Mouse (Mus musculus) heart, adult 2 months (tissue): ENCODE data around the gene Rps6ka2. TPM values are rescaled to one million over a fixed set of nuclear protein-coding genes. Genes with fewer than 3 reads are reported as not detected.
A peak's percentile ranks its signal among the peaks of the same experiment; 100 is the strongest.

Experiments used
- DNase-seq, 2 experiments: peaks; one replicate each; pipeline ENCODE4 v3.0.0; 2021
- H3K27ac ChIP-seq: fragments of 200-600 bp; 2 replicates; pipeline ENCODE4 v1.8.1; 2022
- H3K27me3 ChIP-seq: fragments of 200-500 bp; 2 replicates; pipeline ENCODE4 v1.6.1; 2012; ENCODE audit warnings: mild to moderate bottlenecking, low read length, inconsistent platforms, mixed read lengths; ENCODE audit not compliant: control insufficient read depth, insufficient read depth
- H3K36me3 ChIP-seq: fragments of 200-500 bp; 2 replicates; pipeline ENCODE4 v1.6.1; 2012; ENCODE audit warnings: low read length, inconsistent platforms; ENCODE audit not compliant: control insufficient read depth, insufficient read depth
- H3K4me1 ChIP-seq: fragments of 200-500 bp; 2 replicates; pipeline ENCODE4 v1.6.1; 2011; ENCODE audit warnings: low read length; ENCODE audit not compliant: control insufficient read depth, insufficient read depth
- H3K4me3 ChIP-seq: fragments of 200-600 bp; 2 replicates; pipeline ENCODE4 v1.8.1; 2022
- H3K79me2 ChIP-seq: fragments of 200-500 bp; replicated peaks from 2 replicates; pipeline ENCODE4 v1.6.1; 2012; ENCODE audit warnings: mild to moderate bottlenecking, inconsistent platforms, low read length, moderate library complexity, mixed read lengths; ENCODE audit not compliant: control insufficient read depth, insufficient read depth
- H3K9ac ChIP-seq: fragments of 200-500 bp; 2 replicates; pipeline ENCODE4 v1.6.1; 2012; ENCODE audit warnings: low read depth, mild to moderate bottlenecking, control low read depth, inconsistent platforms, low read length, mixed read lengths
- CTCF ChIP-seq: fragments of 200-600 bp; IDR thresholded peaks from 2 replicates; pipeline ENCODE4 v1.8.1; 2022; ENCODE audit warnings: antibody characterized with exemption, mild to moderate bottlenecking, moderate library complexity
- EP300 ChIP-seq: fragments of 200-500 bp; IDR thresholded peaks from 2 replicates; pipeline ENCODE4 v1.6.1; 2011; ENCODE audit warnings: low read depth, low read length, control low read depth; ENCODE audit not compliant: insufficient read depth
- POLR2A ChIP-seq: fragments of 200-500 bp; IDR thresholded peaks from 2 replicates; pipeline ENCODE4 v1.6.1; 2011; ENCODE audit warnings: mild to moderate bottlenecking, low read depth, low read length, control low read depth; ENCODE audit not compliant: insufficient read depth
- WGBS: fragments of 180-500 bp; shearing (Covaris S2); methylation state at CpG from one replicate; pipeline ENCODE4 v1.1.7; 2018; 5-methylcytosine and 5-hydroxymethylcytosine counted together
- intact Hi-C: fragments of 180-260 bp; cut with DNase I; formaldehyde crosslinking; loops from one replicate; pipeline ENCODE4 v1.15.1; 2025
- polyA plus RNA-seq: library from polyadenylated mRNA; depleted of rRNA; stranded (reverse); fragments of >200 nt; gene quantifications from 2 replicates; pipeline ENCODE4 v1.2.3, GENCODE M21; 2012
- total RNA-seq, 2 experiments: library from RNA; stranded (reverse); gene quantifications; 2 replicates each; pipeline ENCODE4 v1.2.3; 2021

Rps6ka2 gene
- total and polyA plus RNA-seq, 3 experiments = 26.4 to 33.7 (median 33.6) TPM

GRCm38 (mm10) chr17:7194140-7194840 lies 24.4 kb downstream of the Rps6ka2 start:
- TF ChIP-seq EP300 = no peak
- no peak for TF ChIP-seq CTCF
- TF ChIP-seq POLR2A = no peak
- Histone ChIP-seq H3K27me3 (no peaks in the 10 kb centered on the region), H3K36me3 (peaks cover 2% of the 10 kb centered on the region; the same call in 1 of the 2 replicates), H3K27ac (peak overlapping the region; percentile 28; the same call in 1 of the 2 replicates), H3K9ac (no peak overlapping the region), H3K79me2 (no peaks in the 10 kb centered on the region; the same call in 1 of the 2 replicates), H3K4me1 (peaks cover 20% of the 10 kb centered on the region), H3K4me3 (no peak overlapping the region)
- WGBS = 55% methylated on average over 7 of the region's 7 CpGs
- intact Hi-C loops = no loop called here
- no peak for DNase-seq

GRCm38 (mm10) chr17:7197121-7197925 lies 27.4 kb downstream of the Rps6ka2 start:
- H3K36me3 ChIP-seq = peaks cover 2% of the 10 kb centered on the region; the same call in 1 of the 2 replicates
- no peak for DNase-seq
- H3K9ac ChIP-seq = no peak overlapping the region
- no peaks in the 10 kb centered on the region for H3K27me3 ChIP-seq
- peak overlapping the region; percentile 9 for H3K27ac ChIP-seq
- H3K79me2 ChIP-seq = no peaks in the 10 kb centered on the region; the same call in 1 of the 2 replicates
- TF ChIP-seq POLR2A (no peak), CTCF (no peak), EP300 (no peak)
- intact Hi-C loops = loop anchor here (5.0 kb wide), 1 partner anchor 50 kb away; no protein-coding TSS in a partner anchor
- WGBS = 29% methylated on average over 9 of the region's 9 CpGs
- H3K4me3 ChIP-seq = no peak overlapping the region
- H3K4me1 ChIP-seq = peaks cover 20% of the 10 kb centered on the region

GRCm38 (mm10) chr17:7204771-7205406 lies 35.0 kb downstream of the Rps6ka2 start:
- H3K4me1 ChIP-seq = peaks cover 5% of the 10 kb centered on the region
- H3K27me3 ChIP-seq = no peaks in the 10 kb centered on the region
- no peak overlapping the region for H3K27ac ChIP-seq
- TF ChIP-seq POLR2A = no peak
- TF ChIP-seq CTCF = no peak
- TF ChIP-seq EP300 = no peak
- H3K9ac ChIP-seq = no peak overlapping the region
- no peaks in the 10 kb centered on the region for H3K36me3 ChIP-seq
- intact Hi-C loops = no loop called here
- no peak for DNase-seq
- 0 out of 2 replicates have a peak, but pooled peaks cover 2% of the 10 kb centered on the region for H3K79me2 ChIP-seq
- no peak overlapping the region for H3K4me3 ChIP-seq
- 74% methylated on average over 11 of the region's 11 CpGs for WGBS

- H3K27ac ChIP-seq = no peak overlapping the region
- H3K36me3 ChIP-seq = no peaks in the 10 kb centered on the region
- H3K9ac ChIP-seq = no peak overlapping the region
- no peak for TF ChIP-seq EP300
- TF ChIP-seq CTCF = no peak
- no peak for TF ChIP-seq POLR2A
- no peak overlapping the region for H3K4me3 ChIP-seq
- H3K4me1 ChIP-seq = peaks cover 5% of the 10 kb centered on the region
- WGBS = 82% methylated on average over 6 of the region's 6 CpGs
- no peak for DNase-seq
- intact Hi-C loops = no loop called here
- no peaks in the 10 kb centered on the region for H3K27me3 ChIP-seq
- H3K79me2 ChIP-seq = 0 out of 2 replicates have a peak, but pooled peaks cover 3% of the 10 kb centered on the region
Observed at GRCm38 (mm10) chr17:7206434-7207145, 36.7 kb downstream of the Rps6ka2 start.

GRCm38 (mm10) chr17:7210648-7211047 lies 40.7 kb downstream of the Rps6ka2 start:
- 83% methylated on average over 11 of the region's 11 CpGs for WGBS
- H3K36me3 ChIP-seq = no peaks in the 10 kb centered on the region
- no peak for DNase-seq
- H3K9ac ChIP-seq = no peak overlapping the region
- H3K4me3 ChIP-seq = no peak overlapping the region
- intact Hi-C loops = no loop called here
- no peak overlapping the region for H3K27ac ChIP-seq
- H3K79me2 ChIP-seq = 0 out of 2 replicates have a peak, but pooled peaks cover 3% of the 10 kb centered on the region
- H3K4me1 ChIP-seq = peaks cover 8% of the 10 kb centered on the region; the same call in 1 of the 2 replicates
- TF ChIP-seq CTCF (no peak), POLR2A (no peak), EP300 (no peak)
- H3K27me3 ChIP-seq = no peaks in the 10 kb centered on the region
